Mouse (Mus musculus): Measurements from ENCODE around the gene Actg2.

The Actg2 gene

GRCm38 (mm10) chr6:83512495-83512894 lies 23.6 kb downstream of the Actg2 start:
- no peak for DNase-seq (ENCODE audit: low spot score)

DNA sequence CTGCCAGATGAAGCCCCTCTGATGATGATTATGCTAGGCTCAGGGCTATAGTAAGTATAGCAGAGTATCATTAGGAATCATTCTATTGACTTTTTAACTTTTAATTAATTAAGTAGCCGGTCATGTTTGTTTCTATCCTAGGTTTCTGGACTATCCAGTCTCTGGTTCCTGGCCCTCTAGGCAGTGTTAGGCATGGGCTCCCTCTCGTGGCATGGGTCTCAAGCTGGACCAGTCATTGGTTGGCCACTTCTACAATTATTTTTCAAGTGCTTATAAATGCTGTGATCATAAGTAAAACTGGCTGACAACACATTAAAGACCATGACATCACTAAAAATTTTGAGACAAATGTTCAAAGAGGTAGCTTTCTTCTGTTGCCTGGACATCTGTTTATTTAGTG lies 25.9 kb downstream of the Actg2 start:
- DNase-seq (ENCODE audit: low spot score), result no peak

DNA sequence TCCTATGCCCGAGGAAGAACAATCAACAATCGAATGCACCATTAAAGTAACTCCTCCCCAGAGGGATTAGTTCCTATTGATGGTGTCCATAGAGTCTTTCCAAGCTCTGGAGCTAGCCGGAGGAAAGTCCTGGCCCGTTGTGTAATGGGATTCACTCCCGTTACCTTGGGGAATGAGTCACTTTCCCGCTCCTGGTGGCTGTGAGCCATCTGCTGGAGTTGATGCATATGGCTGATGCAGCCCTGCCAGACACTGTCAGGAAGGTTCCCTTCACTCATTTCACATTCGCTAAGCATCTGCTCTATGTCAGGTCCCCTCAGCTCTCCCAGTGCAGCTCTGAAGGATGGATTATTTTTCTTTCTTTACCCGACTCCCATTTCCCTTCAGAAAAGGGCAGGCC lies 26.6 kb downstream of the Actg2 start:
- DNase-seq (ENCODE audit: low spot score), result no peak

GRCm38 (mm10) chr6:83507168-83507546 lies 28.9 kb downstream of the Actg2 start:
- no peak for DNase-seq (ENCODE audit: low spot score)

DNA sequence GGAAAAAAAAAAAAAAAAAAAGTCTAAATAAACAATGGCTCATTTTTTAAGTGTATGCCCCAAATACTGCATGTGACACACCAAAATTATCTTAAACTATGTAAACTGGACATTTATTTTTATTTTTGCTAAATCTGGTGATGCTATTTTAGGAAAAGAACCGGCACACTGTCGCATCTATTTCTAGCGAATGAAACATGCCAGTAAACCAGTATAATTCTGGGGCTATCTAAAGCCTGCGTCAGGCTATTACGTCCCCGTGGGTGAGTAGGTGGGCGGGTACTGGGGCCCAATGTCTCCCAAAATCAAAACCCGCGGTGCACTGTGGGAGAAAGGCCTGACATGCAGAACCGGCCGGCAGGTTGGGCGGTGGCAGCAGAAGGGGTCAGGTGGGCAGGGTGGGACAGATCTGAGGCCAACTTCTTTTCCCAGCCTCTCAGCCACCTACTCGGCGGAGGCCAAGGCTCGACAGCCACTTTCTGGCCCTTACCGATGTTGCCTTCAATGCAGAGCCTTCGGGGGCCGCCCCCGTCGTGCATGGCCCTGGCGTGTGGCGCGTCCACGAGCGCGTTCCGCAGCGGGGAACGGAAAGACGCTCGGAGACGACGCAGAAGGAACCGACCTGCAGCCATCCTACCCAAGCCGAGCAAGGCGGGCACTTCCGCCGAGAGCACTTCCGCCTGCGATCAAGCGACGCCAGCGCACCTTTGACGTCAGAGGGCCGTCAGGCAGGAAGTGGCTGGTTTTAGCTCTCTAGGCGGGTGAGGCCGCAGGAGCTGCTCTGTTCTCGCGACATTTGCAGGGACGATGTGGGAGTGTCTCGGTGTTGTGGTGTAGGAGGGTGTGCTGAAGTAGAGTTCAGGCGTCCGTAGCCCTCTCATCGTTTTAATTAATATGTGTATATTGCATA lies 29.6 kb downstream of the Actg2 start, which contains the start of gene Dguok:
TSS of gene Dguok (minus strand) at position 712 of the 910 bp plus-strand sequence.
- DNase-seq (ENCODE audit: low spot score), result peak; percentile 95

- no peak for DNase-seq (ENCODE audit: low spot score)
Observed at GRCm38 (mm10) chr6:83505554-83505953, 30.5 kb downstream of the Actg2 start.

GRCm38 (mm10) chr6:83503361-83503760 lies 32.7 kb downstream of the Actg2 start:
- DNase-seq (ENCODE audit: low spot score), result no peak

DNA sequence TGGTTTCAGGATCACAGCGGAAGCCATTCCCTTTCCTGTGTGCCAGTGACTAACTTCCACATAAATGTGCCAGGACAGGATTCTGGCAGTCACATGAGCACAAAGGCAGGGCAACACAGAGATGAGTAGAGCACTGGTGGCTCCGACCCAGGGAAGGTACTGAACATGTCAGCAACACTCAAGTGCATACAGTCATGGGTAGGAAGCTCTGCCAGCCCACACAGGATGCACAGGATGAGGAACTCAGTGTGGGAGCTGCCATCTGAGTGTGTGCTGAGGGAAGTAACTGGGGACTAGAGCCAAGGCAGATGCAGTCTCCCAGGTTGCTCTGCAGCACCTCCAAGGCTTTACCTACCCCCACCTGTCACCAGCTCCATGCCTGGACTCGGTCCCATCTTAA lies 33.4 kb downstream of the Actg2 start:
- no peak for DNase-seq (ENCODE audit: low spot score)

GRCm38 (mm10) chr6:83501524-83502310 lies 34.3 kb downstream of the Actg2 start:
- no peak for DNase-seq (ENCODE audit: low spot score)

- DNase-seq (ENCODE audit: low spot score), result no peak
Observed at GRCm38 (mm10) chr6:83500462-83500861, 35.6 kb downstream of the Actg2 start.

GRCm38 (mm10) chr6:83499078-83499477 lies 37.0 kb downstream of the Actg2 start:
- DNase-seq (ENCODE audit: low spot score), result no peak

GRCm38 (mm10) chr6:83496753-83497710 lies 39.0 kb downstream of the Actg2 start:
- no peak for DNase-seq (ENCODE audit: low spot score)

DNA sequence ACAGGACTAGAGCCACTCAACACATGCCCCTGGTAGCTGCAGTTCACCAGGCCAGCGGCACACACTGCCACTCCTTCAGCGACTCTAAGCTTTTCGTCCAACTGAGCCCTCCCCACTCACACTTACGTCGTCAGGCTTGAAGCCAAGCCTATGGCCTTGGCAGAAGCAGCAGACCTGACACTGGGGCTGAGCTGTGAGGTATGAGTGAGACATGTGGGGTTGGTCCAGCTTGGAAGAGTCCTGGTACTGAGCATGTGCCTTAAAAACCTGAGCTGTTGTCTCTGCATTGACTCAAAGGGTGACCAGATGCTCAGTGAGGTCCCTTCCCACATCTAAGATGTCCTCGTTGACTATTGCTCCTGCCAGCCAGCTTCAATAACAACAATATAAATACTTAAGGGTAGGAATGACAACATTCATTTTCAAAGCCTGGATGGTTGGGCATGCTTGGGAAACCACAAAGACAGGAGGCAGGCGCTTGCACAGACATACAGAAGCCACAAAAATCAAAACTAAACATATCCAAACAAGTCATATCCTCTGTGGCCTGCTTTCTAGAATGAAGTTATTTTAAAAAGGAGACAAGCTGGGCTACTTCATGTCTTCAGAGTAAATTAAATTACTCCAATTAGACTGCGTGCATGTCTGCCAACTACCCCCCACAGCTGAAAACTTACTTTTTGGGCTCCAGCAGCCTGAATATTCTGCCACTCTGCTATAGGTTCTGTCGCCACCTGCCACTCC lies 39.9 kb downstream of the Actg2 start:
- DNase-seq (ENCODE audit: low spot score), result no peak

DNA sequence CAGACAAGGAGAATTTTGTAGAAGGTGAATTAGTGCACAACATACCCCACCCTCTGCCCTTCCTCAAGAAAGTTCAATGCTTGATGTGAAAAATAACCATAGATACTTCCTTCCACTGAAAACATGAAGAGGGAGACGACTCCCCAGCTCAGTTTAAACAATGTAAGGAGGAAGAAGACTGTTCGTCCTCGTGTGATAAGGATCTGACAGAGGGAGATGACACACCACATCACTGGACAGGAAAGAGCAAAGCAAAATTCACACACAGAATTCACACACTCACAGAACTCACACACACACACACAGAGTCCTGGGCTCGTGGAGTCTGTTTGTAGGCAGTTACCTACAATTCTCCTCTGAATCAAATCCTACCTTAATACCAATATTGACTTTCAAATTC lies 45.4 kb downstream of the Actg2 start:
- DNase-seq (ENCODE audit: low spot score), result no peak

GRCm38 (mm10) chr6:83488200-83488599 lies 47.9 kb downstream of the Actg2 start:
- no peak for DNase-seq (ENCODE audit: low spot score)

DNA sequence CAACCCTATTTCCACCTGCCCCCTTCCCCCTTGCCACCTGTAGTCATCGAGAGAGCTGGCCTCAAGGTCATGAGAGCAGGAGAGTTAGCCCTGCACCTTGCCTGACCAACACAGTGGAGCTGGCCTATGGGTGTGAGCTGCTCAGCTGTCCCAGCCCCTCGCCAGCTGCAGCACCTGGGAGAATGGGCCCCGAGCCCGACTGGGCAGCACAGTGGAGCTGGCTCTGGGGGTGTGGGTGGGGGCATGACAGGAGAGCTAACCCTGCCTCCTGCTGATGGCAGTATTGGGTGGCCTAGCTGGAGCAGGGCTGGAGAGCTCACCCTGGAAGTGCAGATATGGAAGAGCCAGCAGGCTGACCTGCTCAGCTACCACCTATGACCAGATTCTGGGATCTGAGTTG lies 48.8 kb downstream of the Actg2 start:
- DNase-seq (ENCODE audit: low spot score), result no peak

GRCm38 (mm10) chr6:83485854-83486253 lies 50.2 kb downstream of the Actg2 start:
- no peak for DNase-seq (ENCODE audit: low spot score)

GRCm38 (mm10) chr6:83483776-83484175 lies 52.3 kb downstream of the Actg2 start:
- DNase-seq (ENCODE audit: low spot score), result no peak

DNA sequence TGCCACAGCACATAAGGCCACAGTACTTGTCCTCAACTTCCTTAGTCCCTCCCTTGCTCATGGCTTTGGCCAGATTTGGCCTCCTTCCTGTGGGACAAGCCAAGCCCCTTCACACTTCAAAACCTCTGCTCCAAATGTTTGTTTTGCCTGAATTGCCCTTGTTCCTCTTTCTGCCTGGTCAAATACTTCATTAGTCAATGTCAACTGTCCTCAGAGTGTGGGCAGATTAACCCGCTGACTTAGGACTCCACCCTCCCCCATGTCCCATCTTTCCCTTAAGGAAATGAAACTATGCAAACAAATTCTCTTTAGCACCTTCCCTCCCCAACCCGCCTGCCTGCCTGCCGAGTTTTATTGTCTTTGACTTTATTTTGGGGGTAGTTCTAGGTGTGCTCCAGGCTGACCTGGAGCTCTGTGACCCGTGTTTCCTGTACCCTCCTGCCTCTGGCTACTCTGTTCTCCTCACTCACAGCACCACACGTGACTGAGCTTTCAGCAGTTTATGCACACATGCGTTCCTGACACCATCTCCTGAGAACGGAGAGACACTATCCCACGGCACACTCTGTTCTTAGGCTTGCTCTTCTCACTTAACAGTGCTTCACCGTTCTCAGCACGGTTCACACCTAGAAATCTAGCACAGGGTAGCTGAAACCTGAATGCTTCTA lies 53.5 kb downstream of the Actg2 start:
- DNase-seq (ENCODE audit: low spot score), result no peak

DNA sequence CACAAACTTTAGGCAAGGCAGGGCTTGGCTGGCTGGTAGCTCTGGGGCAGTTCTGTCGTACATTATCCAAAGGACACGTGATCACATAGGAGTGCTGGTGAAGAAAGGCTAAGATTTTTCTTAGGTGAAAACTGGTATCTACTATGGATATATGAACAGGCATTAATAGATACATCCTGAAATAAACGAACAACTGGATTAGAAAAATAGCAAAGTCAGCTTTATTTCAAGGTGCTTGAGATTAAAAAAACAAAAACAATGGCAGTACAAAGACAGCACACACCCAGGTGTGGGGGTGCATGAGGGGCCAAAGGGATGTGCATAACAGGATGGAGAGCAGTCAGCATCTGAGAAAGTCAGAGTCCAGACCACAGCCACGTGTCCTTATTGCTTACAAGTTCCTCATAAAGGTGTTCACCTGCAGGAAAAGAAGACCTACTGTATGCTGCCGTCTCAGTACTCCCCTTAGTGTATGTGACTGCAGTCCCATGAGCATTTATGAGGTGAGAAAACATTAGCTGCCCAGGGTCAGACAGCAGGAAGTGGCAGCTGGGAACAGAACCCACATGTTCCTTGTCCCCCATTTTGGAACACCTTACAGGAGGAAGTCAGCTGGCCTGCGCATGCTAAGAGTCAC lies 55.9 kb downstream of the Actg2 start:
- no peak for DNase-seq (ENCODE audit: low spot score)

All from left cerebral cortex, adult 11 months (tissue).